Mouse (Mus musculus): Measurements from ENCODE around the gene Rab11fip4. TPM values are rescaled to one million over a fixed set of nuclear protein-coding genes. Genes with fewer than 3 reads are reported as not detected.

Gene Rab11fip4
- polyA plus RNA-seq, 1 experiment from 2014 or later: 10.7 TPM

GRCm38 (mm10) chr11:79722811-79723210, 131.8 kb downstream of the Rab11fip4 start:
- no peak overlapping the region for H3K9ac ChIP-seq (ENCODE audit: low read length)
- no peak overlapping the region for H3K4me2 ChIP-seq (ENCODE audit: low read depth, severe bottlenecking)
- ATAC-seq (ENCODE audit: insufficient number of reproducible peaks, low FRiP score, low TSS enrichment, low read depth) (no peak), DNase-seq (ENCODE audit: low spot score) (no peak)
- H3K36me3 ChIP-seq (ENCODE audit: control insufficient read depth, insufficient read depth, low read length): no peaks in the 10 kb centered on the region
- 83% methylated on average over 5 of the region's 5 CpGs for WGBS
- no peaks in the 10 kb centered on the region for H3K27me3 ChIP-seq (ENCODE audit: control insufficient read depth, insufficient read depth, low read length)
- no peaks in the 10 kb centered on the region for H3K9me3 ChIP-seq (ENCODE audit: control insufficient read depth, low read length)
- H3K27ac ChIP-seq (replicated peaks; ENCODE audit: low read depth, low read length): no peak overlapping the region
- no peak overlapping the region for H3K4me3 ChIP-seq (ENCODE audit: low read depth, low read length)
- no peaks in the 10 kb centered on the region for H3K4me1 ChIP-seq (ENCODE audit: control insufficient read depth, insufficient read depth, low read length)

- H3K27me3 ChIP-seq (ENCODE audit: control insufficient read depth, insufficient read depth, low read length): no peaks in the 10 kb centered on the region
- no peaks in the 10 kb centered on the region for H3K36me3 ChIP-seq (ENCODE audit: control insufficient read depth, insufficient read depth, low read length)
- no peak overlapping the region for H3K4me3 ChIP-seq (ENCODE audit: low read depth, low read length)
- H3K4me1 ChIP-seq (ENCODE audit: control insufficient read depth, insufficient read depth, low read length): no peaks in the 10 kb centered on the region
- DNase-seq (ENCODE audit: low spot score): no peak
- no peak overlapping the region for H3K27ac ChIP-seq (replicated peaks; ENCODE audit: low read depth, low read length)
- ATAC-seq (ENCODE audit: insufficient number of reproducible peaks, low FRiP score, low TSS enrichment, low read depth): no peak
- H3K9ac ChIP-seq (ENCODE audit: low read length): no peak overlapping the region
- H3K4me2 ChIP-seq (ENCODE audit: low read depth, severe bottlenecking): no peak overlapping the region
- 89% methylated on average over 6 of the region's 6 CpGs for WGBS
- H3K9me3 ChIP-seq (ENCODE audit: control insufficient read depth, low read length): no peaks in the 10 kb centered on the region
These were observed 134.0 kb downstream of the Rab11fip4 start for GRCm38 (mm10) chr11:79725005-79725404.

- Histone ChIP-seq H3K9ac (ENCODE audit: low read length) (no peak overlapping the region), H3K4me1 (ENCODE audit: control insufficient read depth, insufficient read depth, low read length) (no peaks in the 10 kb centered on the region), H3K4me2 (ENCODE audit: low read depth, severe bottlenecking) (no peak overlapping the region), H3K36me3 (ENCODE audit: control insufficient read depth, insufficient read depth, low read length) (no peaks in the 10 kb centered on the region), H3K27ac (replicated peaks; ENCODE audit: low read depth, low read length) (no peak overlapping the region), H3K27me3 (ENCODE audit: control insufficient read depth, insufficient read depth, low read length) (no peaks in the 10 kb centered on the region), H3K4me3 (ENCODE audit: low read depth, low read length) (no peak overlapping the region), H3K9me3 (ENCODE audit: control insufficient read depth, low read length) (no peaks in the 10 kb centered on the region)
- ATAC-seq (ENCODE audit: insufficient number of reproducible peaks, low FRiP score, low TSS enrichment, low read depth) (no peak), DNase-seq (ENCODE audit: low spot score) (no peak)
- WGBS: 89% methylated on average over 13 of the region's 13 CpGs
These were observed 138.4 kb downstream of the Rab11fip4 start for GRCm38 (mm10) chr11:79729231-79730047.

GRCm38 (mm10) chr11:79730462-79730861, 139.4 kb downstream of the Rab11fip4 start:
- Histone ChIP-seq H3K27me3 (ENCODE audit: control insufficient read depth, insufficient read depth, low read length) (no peaks in the 10 kb centered on the region), H3K27ac (replicated peaks; ENCODE audit: low read depth, low read length) (no peak overlapping the region), H3K9me3 (ENCODE audit: control insufficient read depth, low read length) (no peaks in the 10 kb centered on the region), H3K4me3 (ENCODE audit: low read depth, low read length) (no peak overlapping the region), H3K9ac (ENCODE audit: low read length) (no peak overlapping the region), H3K4me2 (ENCODE audit: low read depth, severe bottlenecking) (no peak overlapping the region), H3K36me3 (ENCODE audit: control insufficient read depth, insufficient read depth, low read length) (no peaks in the 10 kb centered on the region), H3K4me1 (ENCODE audit: control insufficient read depth, insufficient read depth, low read length) (no peaks in the 10 kb centered on the region)
- WGBS: 70% methylated on average over 2 of the region's 2 CpGs
- ATAC-seq (ENCODE audit: insufficient number of reproducible peaks, low FRiP score, low TSS enrichment, low read depth) (no peak), DNase-seq (ENCODE audit: low spot score) (no peak)

- H3K4me3 ChIP-seq (ENCODE audit: low read depth, low read length): no peak overlapping the region
- DNase-seq (ENCODE audit: low spot score) (no peak), ATAC-seq (ENCODE audit: insufficient number of reproducible peaks, low FRiP score, low TSS enrichment, low read depth) (no peak)
- H3K9me3 ChIP-seq (ENCODE audit: control insufficient read depth, low read length): no peaks in the 10 kb centered on the region
- no peaks in the 10 kb centered on the region for H3K27me3 ChIP-seq (ENCODE audit: control insufficient read depth, insufficient read depth, low read length)
- no peak overlapping the region for H3K27ac ChIP-seq (replicated peaks; ENCODE audit: low read depth, low read length)
- WGBS: 91% methylated on average over 5 of the region's 5 CpGs
- no peak overlapping the region for H3K4me2 ChIP-seq (ENCODE audit: low read depth, severe bottlenecking)
- H3K4me1 ChIP-seq (ENCODE audit: control insufficient read depth, insufficient read depth, low read length): no peaks in the 10 kb centered on the region
- no peak overlapping the region for H3K9ac ChIP-seq (ENCODE audit: low read length)
- H3K36me3 ChIP-seq (ENCODE audit: control insufficient read depth, insufficient read depth, low read length): no peaks in the 10 kb centered on the region
These were observed 140.5 kb downstream of the Rab11fip4 start for GRCm38 (mm10) chr11:79731476-79731875.

GRCm38 (mm10) chr11:79733013-79733412, 142.0 kb downstream of the Rab11fip4 start:
- H3K4me1 ChIP-seq (ENCODE audit: control insufficient read depth, insufficient read depth, low read length): no peaks in the 10 kb centered on the region
- no peak overlapping the region for H3K4me3 ChIP-seq (ENCODE audit: low read depth, low read length)
- H3K9ac ChIP-seq (ENCODE audit: low read length): no peak overlapping the region
- DNase-seq (ENCODE audit: low spot score) (no peak), ATAC-seq (ENCODE audit: insufficient number of reproducible peaks, low FRiP score, low TSS enrichment, low read depth) (no peak)
- H3K9me3 ChIP-seq (ENCODE audit: control insufficient read depth, low read length): no peaks in the 10 kb centered on the region
- WGBS: 89% methylated on average over 6 of the region's 6 CpGs
- no peaks in the 10 kb centered on the region for H3K27me3 ChIP-seq (ENCODE audit: control insufficient read depth, insufficient read depth, low read length)
- no peak overlapping the region for H3K4me2 ChIP-seq (ENCODE audit: low read depth, severe bottlenecking)
- no peak overlapping the region for H3K27ac ChIP-seq (replicated peaks; ENCODE audit: low read depth, low read length)
- no peaks in the 10 kb centered on the region for H3K36me3 ChIP-seq (ENCODE audit: control insufficient read depth, insufficient read depth, low read length)

- no peak overlapping the region for H3K4me3 ChIP-seq (ENCODE audit: low read depth, low read length)
- DNase-seq (ENCODE audit: low spot score) (no peak), ATAC-seq (ENCODE audit: insufficient number of reproducible peaks, low FRiP score, low TSS enrichment, low read depth) (no peak)
- no peaks in the 10 kb centered on the region for H3K36me3 ChIP-seq (ENCODE audit: control insufficient read depth, insufficient read depth, low read length)
- no peak overlapping the region for H3K9ac ChIP-seq (ENCODE audit: low read length)
- peaks cover 2% of the 10 kb centered on the region; the same call in 1 of the 2 replicates for H3K4me1 ChIP-seq (ENCODE audit: control insufficient read depth, insufficient read depth, low read length)
- H3K9me3 ChIP-seq (ENCODE audit: control insufficient read depth, low read length): no peaks in the 10 kb centered on the region
- no peak overlapping the region for H3K27ac ChIP-seq (replicated peaks; ENCODE audit: low read depth, low read length)
- WGBS: 92% methylated on average over 15 of the region's 15 CpGs
- H3K4me2 ChIP-seq (ENCODE audit: low read depth, severe bottlenecking): no peak overlapping the region
- no peaks in the 10 kb centered on the region for H3K27me3 ChIP-seq (ENCODE audit: control insufficient read depth, insufficient read depth, low read length)
These were observed 145.4 kb downstream of the Rab11fip4 start for GRCm38 (mm10) chr11:79736232-79737006.

GRCm38 (mm10) chr11:79737126-79737697, 146.2 kb downstream of the Rab11fip4 start:
- no peaks in the 10 kb centered on the region for H3K27me3 ChIP-seq (ENCODE audit: control insufficient read depth, insufficient read depth, low read length)
- no peak overlapping the region for H3K27ac ChIP-seq (replicated peaks; ENCODE audit: low read depth, low read length)
- 58% methylated on average over 12 of the region's 12 CpGs for WGBS
- H3K4me2 ChIP-seq (ENCODE audit: low read depth, severe bottlenecking): no peak overlapping the region
- no peaks in the 10 kb centered on the region for H3K36me3 ChIP-seq (ENCODE audit: control insufficient read depth, insufficient read depth, low read length)
- DNase-seq (ENCODE audit: low spot score) (peak; percentile 27), ATAC-seq (ENCODE audit: insufficient number of reproducible peaks, low FRiP score, low TSS enrichment, low read depth) (no peak)
- H3K9ac ChIP-seq (ENCODE audit: low read length): no peak overlapping the region
- no peak overlapping the region for H3K4me3 ChIP-seq (ENCODE audit: low read depth, low read length)
- H3K4me1 ChIP-seq (ENCODE audit: control insufficient read depth, insufficient read depth, low read length): peaks cover 2% of the 10 kb centered on the region; the same call in 1 of the 2 replicates
- H3K9me3 ChIP-seq (ENCODE audit: control insufficient read depth, low read length): no peaks in the 10 kb centered on the region
